Mouse (Mus musculus) liver, adult 2 months (tissue): ENCODE results near the gene Il11ra1. TPM values are rescaled to one million over a fixed set of nuclear protein-coding genes. Genes with fewer than 3 reads are reported as not detected.
A peak's percentile ranks its signal among the peaks of the same experiment; 100 is the strongest.

Source experiments
- DNase-seq: peaks from one replicate; pipeline ENCODE4 v3.0.0-alpha.2; 2011; ENCODE audit warnings: low read depth, low spot score; ENCODE audit errors: extremely low read depth
- H3K27ac ChIP-seq: fragments of 200-500 bp; replicated peaks from 2 replicates; pipeline ENCODE4 v1.5.1; 2012; ENCODE audit warnings: low read depth, mild to moderate bottlenecking, control low read depth, inconsistent platforms, low read length; ENCODE audit not compliant: insufficient read depth
- H3K27me3 ChIP-seq: fragments of 200-500 bp; 2 replicates; pipeline ENCODE4 v1.6.1; 2012; ENCODE audit warnings: mild to moderate bottlenecking, moderate library complexity, low read length, inconsistent platforms; ENCODE audit not compliant: control insufficient read depth, insufficient read depth
- H3K36me3 ChIP-seq: fragments of 200-500 bp; 2 replicates; pipeline ENCODE4 v1.6.1; 2012; ENCODE audit warnings: low read length, inconsistent platforms; ENCODE audit not compliant: control insufficient read depth, insufficient read depth
- H3K4me1 ChIP-seq: fragments of 200-500 bp; 2 replicates; pipeline ENCODE4 v1.6.1; 2011; ENCODE audit warnings: low read length; ENCODE audit not compliant: control insufficient read depth, insufficient read depth
- H3K4me3 ChIP-seq: fragments of 200-500 bp; 2 replicates; pipeline ENCODE4 v1.5.1; 2011; ENCODE audit warnings: low read depth, mild to moderate bottlenecking, control low read depth, low read length, moderate library complexity; ENCODE audit not compliant: insufficient read depth
- H3K79me2 ChIP-seq: fragments of 200-500 bp; 2 replicates; pipeline ENCODE4 v1.6.1; 2012; ENCODE audit warnings: inconsistent platforms, mild to moderate bottlenecking, low read length, moderate library complexity; ENCODE audit not compliant: control insufficient read depth, insufficient read depth
- H3K9ac ChIP-seq: fragments of 200-500 bp; 2 replicates; pipeline ENCODE4 v1.6.1; 2012; ENCODE audit warnings: low read depth, mild to moderate bottlenecking, control low read depth, inconsistent platforms, low read length
- CTCF ChIP-seq: fragments of 200-500 bp; IDR thresholded peaks from 2 replicates; pipeline ENCODE4 v1.5.1; 2011; ENCODE audit warnings: low read depth, low read length, control low read depth
- POLR2A ChIP-seq: fragments of 200-500 bp; IDR thresholded peaks from 2 replicates; pipeline ENCODE4 v1.6.1; 2011; ENCODE audit warnings: low read length, control low read depth; ENCODE audit not compliant: insufficient read depth; ENCODE audit errors: extremely low read depth
- WGBS: fragments of 180-500 bp; shearing (Covaris S2); methylation state at CpG from one replicate; pipeline ENCODE4 v1.1.7; 2018; 5-methylcytosine and 5-hydroxymethylcytosine counted together
- polyA plus RNA-seq: library from polyadenylated mRNA; depleted of rRNA; stranded (reverse); fragments of >200 nt; gene quantifications from 2 replicates; pipeline ENCODE4 v1.2.3, GENCODE M21; 2012
- total RNA-seq: library from RNA; depleted of rRNA; stranded (reverse); fragments of >200 nt; gene quantifications from 2 replicates; pipeline ENCODE4 v1.2.3, GENCODE M21; 2014

The Il11ra1 gene
- total and polyA plus RNA-seq, 2 experiments: 38.6 to 155 TPM

DNA sequence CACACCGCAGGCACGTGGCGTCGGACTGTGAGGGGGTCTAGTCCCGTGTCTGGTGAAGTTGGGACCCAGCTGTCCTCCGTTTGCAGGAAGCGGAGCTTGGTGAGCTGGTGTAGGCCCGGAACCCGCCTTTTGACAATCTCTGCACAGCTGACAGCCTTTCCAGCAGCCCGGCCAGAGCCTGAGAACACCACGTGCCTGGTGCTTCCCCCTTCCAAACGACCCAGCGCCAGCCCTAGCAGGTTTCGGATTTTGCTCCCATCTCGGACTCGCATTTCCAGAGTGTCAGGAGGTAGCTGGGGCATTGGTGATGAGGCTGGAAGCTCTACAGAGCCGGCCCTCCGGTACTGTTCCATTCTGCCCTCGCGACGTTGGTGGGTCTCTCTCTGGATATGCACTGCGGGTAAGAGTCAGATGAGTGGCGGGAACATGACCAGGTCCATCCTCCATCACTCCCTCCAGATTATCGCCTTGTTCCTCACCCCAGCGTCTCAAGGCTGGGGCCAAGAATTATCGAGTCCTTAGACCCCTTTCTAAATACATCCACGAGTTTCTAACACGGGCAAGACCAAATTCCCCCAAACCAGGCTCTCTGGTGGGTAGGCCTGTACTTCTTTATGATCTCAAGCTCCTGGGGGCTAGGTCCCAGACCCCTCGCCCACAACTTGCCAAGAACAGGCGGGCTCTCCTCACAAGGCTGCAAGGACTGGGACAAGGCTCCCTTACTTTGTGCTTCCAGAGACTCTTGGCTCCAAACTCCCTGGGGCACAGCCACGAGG is 12.8 kb downstream of the Il11ra1 start:
- no peaks in the 10 kb centered on the region for H3K27me3 ChIP-seq
- H3K9ac ChIP-seq: peak overlapping the region; percentile 76
- DNase-seq: no peak
- H3K4me1 ChIP-seq: peaks cover 10% of the 10 kb centered on the region
- no peak for TF ChIP-seq CTCF
- TF ChIP-seq POLR2A: no peak
- 30% methylated on average over 31 of the region's 31 CpGs for WGBS
- H3K36me3 ChIP-seq: no peaks in the 10 kb centered on the region
- H3K79me2 ChIP-seq: peaks cover 2% of the 10 kb centered on the region; the same call in 1 of the 2 replicates
- H3K4me3 ChIP-seq: peak overlapping the region; percentile 70
- H3K27ac ChIP-seq: peak overlapping the region; percentile 47

GRCm38 (mm10) chr4:41713197-41714067 is 13.6 kb downstream of the Il11ra1 start, which contains the start of gene Rpp25l:
Gene Rpp25l, minus strand, starts transcription at chr4:41713534.
- peak within 1 kb of the TSS; percentile 70 for H3K4me3 ChIP-seq
- no peaks in the 10 kb centered on the region for H3K27me3 ChIP-seq
- TF ChIP-seq POLR2A (peak; percentile 60; the same call in 1 of the 2 replicates), CTCF (peak; percentile 39)
- peak within 1 kb of the TSS; percentile 47 for H3K27ac ChIP-seq
- peaks cover 10% of the 10 kb centered on the region for H3K4me1 ChIP-seq
- peaks cover 2% of the 10 kb centered on the region; the same call in 1 of the 2 replicates for H3K79me2 ChIP-seq
- under 1% methylated on average over 61 of the region's 61 CpGs for WGBS
- no peaks in the 10 kb centered on the region for H3K36me3 ChIP-seq
- DNase-seq: peak; percentile 37
- peak within 1 kb of the TSS; percentile 76 for H3K9ac ChIP-seq

GRCm38 (mm10) chr4:41714276-41714675 is 14.5 kb downstream of the Il11ra1 start:
- no peak overlapping the region for H3K4me3 ChIP-seq
- H3K4me1 ChIP-seq: peaks cover 10% of the 10 kb centered on the region
- no peak overlapping the region for H3K27ac ChIP-seq
- peaks cover 6% of the 10 kb centered on the region for H3K36me3 ChIP-seq
- no peaks in the 10 kb centered on the region for H3K27me3 ChIP-seq
- TF ChIP-seq CTCF (peak; percentile 84), POLR2A (no peak)
- H3K9ac ChIP-seq: no peak overlapping the region
- DNase-seq: peak; percentile 57
- 22% methylated on average over 8 of the region's 8 CpGs for WGBS
- peaks cover 2% of the 10 kb centered on the region; the same call in 1 of the 2 replicates for H3K79me2 ChIP-seq

DNA sequence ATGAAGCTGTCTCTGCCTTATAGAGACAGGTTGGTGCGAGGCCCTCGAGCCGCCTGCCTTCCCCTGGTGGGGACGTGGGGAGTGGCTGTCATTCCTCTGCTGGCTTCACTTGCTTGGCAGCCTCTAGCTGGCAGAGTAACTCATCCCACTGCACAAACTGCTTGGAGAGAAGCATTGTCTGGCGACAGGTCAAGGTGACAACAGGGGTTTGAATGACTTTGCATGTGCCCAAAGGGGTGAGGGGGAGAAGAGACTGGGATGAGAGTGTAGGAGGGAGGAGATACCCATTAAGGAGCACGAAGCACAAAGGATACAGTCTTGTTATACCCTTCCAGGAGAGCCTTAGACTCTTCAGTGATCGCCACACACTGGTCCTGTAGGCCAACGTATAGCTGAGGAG is 15.3 kb downstream of the Il11ra1 start:
- no peaks in the 10 kb centered on the region for H3K27me3 ChIP-seq
- H3K36me3 ChIP-seq: peaks cover 8% of the 10 kb centered on the region
- TF ChIP-seq CTCF (no peak), POLR2A (no peak)
- no peak overlapping the region for H3K9ac ChIP-seq
- H3K4me1 ChIP-seq: peaks cover 10% of the 10 kb centered on the region
- DNase-seq: no peak
- H3K27ac ChIP-seq: no peak overlapping the region
- no peak overlapping the region for H3K4me3 ChIP-seq
- 77% methylated on average over 8 of the region's 8 CpGs for WGBS
- H3K79me2 ChIP-seq: peaks cover 2% of the 10 kb centered on the region; the same call in 1 of the 2 replicates

- Histone ChIP-seq H3K79me2 (peaks cover 2% of the 10 kb centered on the region; the same call in 1 of the 2 replicates), H3K27ac (no peak overlapping the region), H3K4me1 (peaks cover 10% of the 10 kb centered on the region), H3K9ac (no peak overlapping the region), H3K4me3 (no peak overlapping the region), H3K27me3 (no peaks in the 10 kb centered on the region), H3K36me3 (peaks cover 8% of the 10 kb centered on the region)
- DNase-seq: peak; percentile 35
- peak; percentile 15; the same call in 1 of the 2 replicates for TF ChIP-seq CTCF
- no peak for TF ChIP-seq POLR2A
- WGBS: 82% methylated on average over 5 of the region's 5 CpGs
Measured at GRCm38 (mm10) chr4:41715596-41715995, 15.8 kb downstream of the Il11ra1 start.
